Mouse (Mus musculus): ENCODE measurements around the gene Adam29.

Adam29 gene

DNA sequence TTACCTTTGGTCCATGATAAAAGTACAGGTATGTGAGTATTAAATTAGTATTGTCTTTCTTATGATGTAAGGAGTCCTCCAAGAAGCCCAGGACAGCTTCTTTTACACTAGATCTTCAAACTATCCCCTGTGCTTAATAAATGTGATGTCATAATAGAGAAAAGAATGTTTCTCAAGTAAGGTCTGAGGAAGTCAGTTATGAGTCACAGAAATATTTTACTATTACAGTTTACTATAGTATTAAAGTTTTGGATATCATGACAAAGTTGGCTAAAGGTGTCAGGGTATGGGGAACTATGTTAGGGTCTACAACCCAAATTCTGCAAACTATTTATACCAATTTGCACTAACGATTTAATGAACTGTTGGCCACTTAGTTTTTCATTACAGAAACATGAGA, at the start of gene Adam29:
Adam29 (minus strand) TSS at position 101 of the 400 bp plus-strand sequence.
- no peak for DNase-seq

DNA sequence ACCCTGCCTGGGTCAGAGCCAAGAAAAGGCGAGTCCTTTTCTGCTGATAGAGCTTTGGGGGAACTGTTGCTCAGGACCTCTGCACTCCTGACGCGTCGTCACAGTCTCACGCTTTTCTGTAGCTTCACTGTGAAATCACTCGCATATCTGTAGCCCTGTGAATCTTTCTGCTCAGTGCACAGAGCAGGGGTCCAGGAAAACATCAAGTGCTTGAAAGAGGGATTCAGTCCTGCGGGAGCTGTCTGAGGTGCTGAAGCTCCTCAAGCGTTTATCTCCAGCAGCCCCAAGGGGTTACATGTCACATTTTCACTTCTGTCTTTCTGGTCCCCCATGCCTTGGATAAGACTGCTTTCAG, 33.8 kb upstream of the Adam29 start:
- DNase-seq: peak; percentile 5

DNA sequence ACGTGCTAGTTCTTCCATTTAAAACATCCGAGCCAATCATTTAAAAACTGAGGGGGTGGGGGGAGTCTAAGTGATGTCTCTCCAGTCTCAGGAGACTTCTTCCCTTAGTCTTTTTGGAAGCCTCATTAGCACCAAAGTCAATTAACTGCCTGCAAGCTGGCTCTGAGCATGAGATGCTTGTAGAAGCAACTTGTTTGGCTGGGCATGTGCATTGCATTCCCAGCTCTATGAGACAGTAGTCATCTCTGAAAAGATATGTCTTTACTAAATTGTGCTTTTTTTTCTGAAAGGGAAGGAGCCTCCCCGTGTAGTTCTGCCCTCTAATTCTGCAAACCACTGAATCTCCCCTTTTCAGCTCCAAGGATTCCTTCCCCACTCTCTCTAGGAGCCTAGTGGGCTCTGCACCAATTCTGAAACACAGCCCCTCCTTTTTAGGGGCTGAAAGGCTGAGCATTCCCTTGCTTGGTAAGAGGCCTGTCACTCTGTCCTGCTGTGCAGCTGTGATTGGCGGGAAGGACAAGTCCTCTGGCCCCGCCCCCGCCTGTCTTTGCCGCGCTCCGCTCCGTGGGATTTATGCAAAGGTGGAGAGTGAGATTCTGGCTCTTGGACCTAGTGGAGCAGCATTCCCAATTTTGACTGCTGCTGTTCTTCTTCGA, 33.2 kb upstream of the Adam29 start, which contains the start of gene Glra3:
Glra3 (plus strand) TSS at position 591 of the 656 bp plus-strand sequence.
- no peak for DNase-seq

Data from lung, postnatal 14 days (tissue).